Mouse (Mus musculus) forebrain, embryonic 12.5 days (tissue): ENCODE measurements at regions not wholly inside any gene's neighbourhood (a gene's known extent, or its start where the extent isn't known, plus 50 kb on each side); places are given as distances from the start of the nearest gene placed in this dataset.

Experiments
- ATAC-seq: fragments of 200-750 bp; cut with Nextera tagmentation; 2 replicates; pipeline ENCODE4 v1.8.0; 2017; ENCODE audit warnings: moderate TSS enrichment; ENCODE audit not compliant: low FRiP score
- H3K27ac ChIP-seq: fragments of 300-500 bp; sonication (generic); 2 replicates; pipeline ENCODE4 v1.5.1; 2016; ENCODE audit warnings: mild to moderate bottlenecking
- H3K27me3 ChIP-seq: fragments of 300-500 bp; sonication (generic); 2 replicates; pipeline ENCODE4 v1.6.1; 2016; ENCODE audit warnings: mild to moderate bottlenecking
- H3K36me3 ChIP-seq: fragments of 300-500 bp; sonication (generic); replicated peaks from 2 replicates; pipeline ENCODE4 v1.6.1; 2016; ENCODE audit warnings: mild to moderate bottlenecking
- H3K4me1 ChIP-seq: fragments of 300-500 bp; sonication (generic); 2 replicates; pipeline ENCODE4 v1.6.1; 2016
- H3K4me2 ChIP-seq: fragments of 300-500 bp; sonication (generic); 2 replicates; pipeline ENCODE4 v1.6.1; 2016; ENCODE audit warnings: mild to moderate bottlenecking, moderate library complexity
- H3K4me3 ChIP-seq: fragments of 300-500 bp; sonication (generic); replicated peaks from 2 replicates; pipeline ENCODE4 v1.5.1; 2016; ENCODE audit warnings: mild to moderate bottlenecking
- H3K9ac ChIP-seq: fragments of 300-500 bp; sonication (generic); 2 replicates; pipeline ENCODE4 v1.6.1; 2016; ENCODE audit warnings: mild to moderate bottlenecking
- H3K9me3 ChIP-seq: fragments of 300-500 bp; sonication (generic); 2 replicates; pipeline ENCODE4 v1.6.1; 2016
- WGBS: fragments of 180-500 bp; shearing (Covaris S2); methylation state at CpG from one replicate; pipeline ENCODE4 v1.1.7; 2016; 5-methylcytosine and 5-hydroxymethylcytosine counted together

DNA sequence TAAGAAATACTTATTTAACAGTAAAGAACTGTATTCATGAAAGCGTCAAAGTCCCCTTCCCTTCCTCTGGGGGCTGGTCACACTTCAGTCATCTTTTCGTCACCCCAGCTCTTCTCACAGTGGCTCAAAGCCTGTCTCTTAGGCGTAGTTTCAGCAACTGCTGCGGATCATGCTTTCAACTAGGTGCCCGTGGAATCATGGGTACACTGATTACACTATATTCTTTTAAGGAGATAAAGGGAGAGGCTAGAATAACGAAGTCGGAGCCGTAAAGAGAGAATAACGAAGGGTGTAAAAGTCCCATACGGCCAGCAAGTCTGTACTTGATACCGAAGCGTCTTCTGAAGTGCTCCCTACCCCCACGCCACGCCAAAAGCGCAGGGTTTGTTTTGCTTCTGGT, 368.7 kb downstream of the Etnk1 start:
- Histone ChIP-seq H3K27me3 (no peaks in the 10 kb centered on the region), H3K27ac (no peak overlapping the region), H3K9me3 (no peaks in the 10 kb centered on the region), H3K9ac (no peak overlapping the region), H3K4me3 (no peak overlapping the region), H3K36me3 (no peaks in the 10 kb centered on the region), H3K4me1 (peaks cover 15% of the 10 kb centered on the region), H3K4me2 (no peak overlapping the region)
- WGBS = 77% methylated on average over 15 of the region's 15 CpGs
- no peak for ATAC-seq

DNA sequence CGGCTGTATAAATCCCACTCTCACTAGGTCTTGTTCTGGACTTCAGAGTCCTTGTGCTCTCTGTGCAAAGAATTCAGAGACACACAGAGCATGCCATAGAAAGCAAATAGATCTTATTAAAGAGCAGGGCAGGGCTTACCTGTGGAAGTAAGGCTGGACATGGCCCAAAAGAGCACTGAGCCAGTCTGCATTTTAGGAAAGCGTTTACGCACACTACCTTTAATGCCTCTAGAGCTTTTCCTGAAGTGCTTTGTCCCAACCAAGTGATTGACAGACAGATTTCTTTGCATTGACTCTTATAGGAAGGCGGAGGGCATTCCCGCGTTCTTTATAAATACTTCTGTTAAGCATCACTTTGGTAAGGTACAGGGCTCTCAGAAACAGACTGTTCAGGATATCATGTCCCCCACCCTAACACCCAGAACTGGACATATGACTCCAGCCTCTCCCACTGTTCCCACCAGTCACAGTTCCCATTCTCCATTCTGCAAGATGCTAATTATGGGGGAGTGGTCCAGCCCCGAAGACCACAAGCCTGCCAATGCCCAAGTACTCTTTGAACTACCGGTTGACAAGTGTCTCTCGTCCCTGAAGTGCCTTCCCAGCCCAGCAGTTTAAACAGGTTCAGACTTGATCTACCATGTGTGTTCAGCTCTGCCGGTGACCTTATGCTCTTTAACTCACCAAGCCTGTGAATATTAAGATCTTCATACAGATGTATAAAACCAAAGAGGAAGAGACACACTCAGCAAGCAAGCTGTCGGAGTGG, 369.7 kb downstream of the Etnk1 start:
- H3K4me2 ChIP-seq = no peak overlapping the region
- H3K27ac ChIP-seq = no peak overlapping the region
- no peak for ATAC-seq
- H3K4me3 ChIP-seq = no peak overlapping the region
- H3K27me3 ChIP-seq = no peaks in the 10 kb centered on the region
- no peaks in the 10 kb centered on the region for H3K36me3 ChIP-seq
- H3K9ac ChIP-seq = no peak overlapping the region
- peaks cover 5% of the 10 kb centered on the region for H3K4me1 ChIP-seq
- 83% methylated on average over 11 of the region's 11 CpGs for WGBS
- H3K9me3 ChIP-seq = no peaks in the 10 kb centered on the region

DNA sequence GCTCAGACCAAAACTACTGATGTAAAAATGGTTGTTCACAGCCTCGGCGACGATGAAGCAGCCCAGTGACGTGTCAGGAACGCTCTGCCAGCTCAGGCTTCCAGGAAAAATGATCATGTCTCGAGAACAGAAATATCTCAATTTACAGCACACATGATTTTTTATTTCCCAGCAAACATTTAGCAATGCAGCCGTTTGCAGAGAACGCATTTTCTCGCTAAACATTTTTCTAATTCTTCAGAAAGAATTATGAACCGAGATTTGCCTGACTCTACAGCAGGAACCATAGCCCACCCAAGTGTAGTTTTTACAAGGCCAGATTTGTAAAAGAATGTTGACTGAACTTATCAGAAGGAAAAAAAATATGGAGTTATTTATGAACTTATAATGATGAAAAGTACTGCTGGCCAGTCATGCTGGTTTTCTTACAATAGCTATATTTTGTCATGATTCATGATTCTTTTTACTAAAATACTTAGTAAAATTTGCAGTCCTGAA, 380.4 kb downstream of the Etnk1 start:
- Histone ChIP-seq H3K4me3 (no peak overlapping the region), H3K4me1 (no peaks in the 10 kb centered on the region), H3K9me3 (no peaks in the 10 kb centered on the region), H3K36me3 (no peaks in the 10 kb centered on the region), H3K4me2 (no peak overlapping the region), H3K9ac (no peak overlapping the region), H3K27ac (no peak overlapping the region), H3K27me3 (no peaks in the 10 kb centered on the region)
- 93% methylated on average over 10 of the region's 10 CpGs for WGBS
- ATAC-seq = no peak

DNA sequence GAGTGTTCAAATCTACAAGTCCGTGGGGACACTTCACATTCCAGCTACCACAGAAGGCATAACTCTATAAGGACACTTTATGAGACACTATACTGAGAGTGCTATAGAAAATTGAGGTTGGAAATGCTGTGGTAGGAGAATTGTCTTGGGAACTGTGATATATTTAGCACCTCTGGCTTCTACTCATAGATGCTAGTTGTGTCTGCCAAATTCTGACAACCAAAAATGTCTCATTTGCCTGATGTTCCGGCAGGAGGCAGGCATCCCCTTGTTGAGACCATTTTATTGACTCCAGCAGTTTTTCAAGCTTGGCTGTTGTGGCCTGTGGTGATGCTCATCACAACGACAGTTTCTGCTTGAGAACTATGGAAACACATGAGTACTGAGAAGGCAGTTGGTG, 387.9 kb downstream of the Etnk1 start:
- no peaks in the 10 kb centered on the region for H3K4me1 ChIP-seq
- H3K9me3 ChIP-seq = no peaks in the 10 kb centered on the region
- no peak for ATAC-seq
- no peaks in the 10 kb centered on the region for H3K36me3 ChIP-seq
- H3K9ac ChIP-seq = no peak overlapping the region
- H3K4me3 ChIP-seq = no peak overlapping the region
- H3K4me2 ChIP-seq = no peak overlapping the region
- 91% methylated on average over 3 of the region's 3 CpGs for WGBS
- no peak overlapping the region for H3K27ac ChIP-seq
- no peaks in the 10 kb centered on the region for H3K27me3 ChIP-seq

DNA sequence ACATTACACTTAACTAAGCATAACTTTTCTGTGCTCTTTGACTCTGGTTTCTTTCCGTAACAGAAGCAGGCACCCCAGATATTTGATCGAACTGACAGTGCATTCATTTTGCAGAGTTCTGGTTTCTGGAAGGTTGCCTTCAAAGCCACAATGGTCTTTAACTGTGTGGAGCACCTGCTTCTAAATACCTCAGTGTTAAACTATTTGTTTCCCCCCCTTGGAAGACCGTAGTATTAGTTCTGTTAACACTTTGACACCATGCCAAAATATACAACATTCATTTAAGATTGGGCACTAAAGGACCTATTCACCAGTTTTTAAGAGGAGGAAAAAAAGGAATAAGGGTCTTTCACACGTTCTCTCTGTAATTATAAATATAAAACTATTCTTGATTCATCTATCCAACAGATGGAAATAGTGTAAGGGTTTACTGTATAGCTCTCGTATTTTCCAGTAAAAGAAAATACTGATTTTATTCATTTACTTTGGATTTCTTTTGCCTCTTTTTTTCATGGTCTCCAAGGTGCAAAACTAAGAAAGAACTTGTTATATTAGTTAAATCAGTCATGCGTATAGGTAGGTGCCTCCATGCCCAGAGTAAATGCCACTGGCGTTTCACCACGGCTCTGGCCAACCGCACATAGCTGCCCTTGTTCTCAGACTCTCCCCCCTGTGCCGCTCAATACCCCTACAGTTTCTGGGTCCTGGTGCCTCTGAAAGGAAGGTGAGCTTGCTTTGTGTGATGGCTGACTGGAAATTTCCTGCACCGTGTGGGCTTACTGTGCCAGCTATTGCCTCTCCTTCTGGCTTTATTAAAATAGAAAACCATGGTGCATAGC, 391.2 kb downstream of the Etnk1 start:
- ATAC-seq = no peak
- Histone ChIP-seq H3K4me1 (no peaks in the 10 kb centered on the region), H3K36me3 (no peaks in the 10 kb centered on the region), H3K9me3 (no peaks in the 10 kb centered on the region), H3K27me3 (no peaks in the 10 kb centered on the region), H3K4me3 (no peak overlapping the region), H3K27ac (no peak overlapping the region), H3K4me2 (no peak overlapping the region), H3K9ac (no peak overlapping the region)
- 76% methylated on average over 11 of the region's 11 CpGs for WGBS

DNA sequence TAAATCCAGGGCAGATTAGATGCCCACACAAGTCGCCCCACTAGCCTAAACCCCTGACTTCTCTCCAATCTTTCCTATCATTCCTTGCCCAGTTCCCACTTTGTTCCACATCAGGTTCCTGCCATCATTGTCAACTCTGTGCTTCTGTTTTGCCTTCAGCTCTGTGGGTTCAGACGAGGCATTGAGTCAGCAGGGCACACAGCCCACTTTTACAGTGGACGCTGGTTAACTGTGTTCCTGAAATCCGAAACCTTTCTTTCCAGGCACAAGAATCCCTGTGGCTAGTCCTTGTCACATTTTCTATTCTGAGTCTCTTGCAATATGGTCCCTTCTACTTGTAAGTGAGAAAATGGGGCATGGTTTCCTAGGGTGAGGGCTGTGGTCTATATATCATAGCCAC, 392.3 kb downstream of the Etnk1 start:
- Histone ChIP-seq H3K9ac (no peak overlapping the region), H3K4me2 (no peak overlapping the region), H3K4me3 (no peak overlapping the region), H3K27me3 (no peaks in the 10 kb centered on the region), H3K9me3 (no peaks in the 10 kb centered on the region), H3K4me1 (no peaks in the 10 kb centered on the region), H3K36me3 (no peaks in the 10 kb centered on the region), H3K27ac (no peak overlapping the region)
- WGBS = 70% methylated on average over 4 of the region's 4 CpGs
- no peak for ATAC-seq

DNA sequence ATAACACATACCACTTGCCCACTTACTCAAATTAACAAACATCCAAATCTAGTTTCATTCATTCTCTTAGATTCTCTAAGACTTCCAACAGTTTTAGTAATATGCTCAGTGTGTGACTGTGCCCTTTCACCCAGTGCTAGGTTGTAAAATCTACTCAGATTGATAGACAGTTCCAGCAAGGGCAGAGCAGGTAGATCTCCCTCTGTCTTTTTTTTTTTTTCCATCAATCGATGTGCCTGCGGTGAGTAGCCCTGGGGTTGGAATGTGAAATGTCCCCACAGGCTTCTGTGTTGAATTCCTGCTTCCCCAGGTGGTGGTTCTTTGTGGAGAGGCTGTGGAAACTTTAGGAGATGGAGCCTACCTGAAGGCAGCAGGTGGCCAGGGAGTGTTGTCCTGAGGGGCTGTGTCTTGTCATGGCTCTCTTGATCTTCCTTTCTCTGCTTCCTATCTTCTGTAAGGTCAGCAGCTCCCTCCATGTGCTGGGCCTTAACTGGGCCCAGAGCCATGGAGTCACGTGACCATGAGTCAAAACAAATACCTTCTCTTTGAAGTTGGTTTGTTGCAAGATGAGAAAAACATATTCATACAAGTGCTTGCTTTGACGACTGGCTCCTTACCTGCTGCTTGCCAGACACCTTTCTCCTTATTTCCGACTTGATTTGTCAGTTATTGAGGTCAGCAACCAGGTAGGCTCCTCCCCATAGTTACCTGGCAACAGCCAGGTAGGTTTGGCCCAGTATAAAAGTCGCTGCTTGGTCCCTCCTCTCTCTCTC, 394.5 kb downstream of the Etnk1 start:
- H3K27me3 ChIP-seq = no peaks in the 10 kb centered on the region
- no peak overlapping the region for H3K27ac ChIP-seq
- no peak overlapping the region for H3K4me3 ChIP-seq
- no peaks in the 10 kb centered on the region for H3K36me3 ChIP-seq
- WGBS = 79% methylated on average over 6 of the region's 6 CpGs
- no peak overlapping the region for H3K4me2 ChIP-seq
- no peaks in the 10 kb centered on the region for H3K9me3 ChIP-seq
- ATAC-seq = no peak
- no peak overlapping the region for H3K9ac ChIP-seq
- no peaks in the 10 kb centered on the region for H3K4me1 ChIP-seq

DNA sequence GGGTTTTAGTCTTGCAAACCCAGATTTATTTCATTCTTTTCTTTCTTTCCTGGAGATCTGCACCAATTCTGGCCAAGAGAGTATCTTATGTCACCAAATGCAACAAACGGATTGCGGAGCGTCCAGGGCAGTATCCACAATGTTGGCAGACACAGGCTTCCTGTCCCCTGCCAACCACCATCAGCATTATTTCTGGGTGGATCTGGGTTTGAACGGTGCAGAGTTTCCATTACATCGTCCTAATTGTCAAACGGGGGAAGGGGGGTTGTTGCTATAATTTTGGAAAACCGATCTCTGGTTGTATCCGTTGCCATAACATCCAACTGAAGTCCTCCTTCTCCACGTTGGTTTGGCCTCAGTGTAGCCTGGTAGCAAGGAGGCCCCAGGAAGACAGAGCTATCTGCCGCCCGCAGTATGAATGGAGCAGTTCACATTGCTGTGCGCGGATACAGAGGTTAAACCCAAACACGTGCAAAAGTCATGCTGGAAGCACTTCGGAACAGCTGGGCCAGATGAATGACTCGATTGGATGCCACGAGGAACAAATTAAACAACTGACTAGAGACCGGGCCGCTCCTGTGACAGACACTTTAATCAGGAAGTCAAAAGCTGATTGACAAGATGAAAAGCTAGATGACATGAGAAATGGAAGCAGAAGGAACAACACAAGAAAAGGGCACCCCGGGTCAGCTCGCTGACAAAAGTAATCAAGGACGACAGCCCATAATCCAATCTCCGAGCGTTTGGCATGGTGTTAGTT, 404.5 kb downstream of the Etnk1 start:
- no peaks in the 10 kb centered on the region for H3K27me3 ChIP-seq
- H3K4me3 ChIP-seq = no peak overlapping the region
- H3K27ac ChIP-seq = no peak overlapping the region
- H3K4me2 ChIP-seq = no peak overlapping the region
- no peak for ATAC-seq
- H3K9ac ChIP-seq = no peak overlapping the region
- H3K9me3 ChIP-seq = no peaks in the 10 kb centered on the region
- WGBS = 76% methylated on average over 24 of the region's 24 CpGs
- H3K4me1 ChIP-seq = no peaks in the 10 kb centered on the region
- H3K36me3 ChIP-seq = no peaks in the 10 kb centered on the region

DNA sequence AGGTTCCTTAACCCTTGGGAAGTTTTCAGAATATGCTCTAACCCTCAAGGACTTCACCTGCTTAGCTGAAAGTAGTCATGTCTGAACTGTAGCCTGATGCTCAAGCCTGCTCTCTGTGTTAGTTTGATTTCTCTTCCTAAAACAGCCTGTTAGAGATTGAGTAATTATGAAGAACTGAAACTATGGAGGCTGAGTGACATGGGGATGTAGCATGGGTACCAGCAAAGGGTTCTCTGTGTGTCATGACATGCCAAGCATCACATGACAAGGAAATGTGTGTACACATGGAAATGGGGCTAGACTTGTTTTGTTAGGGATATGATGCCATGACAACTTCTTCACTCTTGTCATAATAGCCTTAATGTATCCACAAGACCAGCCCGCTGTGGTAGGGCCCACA, 412.2 kb downstream of the Etnk1 start:
- H3K9me3 ChIP-seq = no peaks in the 10 kb centered on the region
- WGBS = 92% methylated on average over 1 of the region's 1 CpGs
- no peak overlapping the region for H3K4me3 ChIP-seq
- H3K36me3 ChIP-seq = no peaks in the 10 kb centered on the region
- no peak overlapping the region for H3K4me2 ChIP-seq
- H3K4me1 ChIP-seq = no peaks in the 10 kb centered on the region
- no peak for ATAC-seq
- H3K27me3 ChIP-seq = no peaks in the 10 kb centered on the region; the same call in 1 of the 2 replicates
- H3K9ac ChIP-seq = no peak overlapping the region
- no peak overlapping the region for H3K27ac ChIP-seq

DNA sequence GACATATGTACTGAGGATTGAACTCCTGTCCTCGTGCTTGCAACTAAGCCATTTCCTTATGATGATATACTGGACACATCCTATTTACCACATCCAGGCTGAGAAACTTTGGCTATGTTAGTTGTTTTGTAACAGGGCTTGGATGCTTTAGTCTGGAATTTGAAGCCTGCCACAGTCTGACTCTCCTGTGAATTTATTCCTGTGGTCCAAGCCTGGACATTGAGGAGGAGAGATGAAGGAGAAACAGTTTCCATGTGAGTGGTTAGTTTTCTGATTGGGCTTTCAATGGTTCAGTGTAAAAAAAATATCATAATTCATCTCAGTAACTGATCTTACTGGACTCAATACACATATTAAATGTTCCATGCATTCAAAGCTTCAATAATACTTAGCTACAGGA, 422.6 kb downstream of the Etnk1 start:
- H3K4me3 ChIP-seq = no peak overlapping the region
- no peaks in the 10 kb centered on the region for H3K9me3 ChIP-seq
- WGBS = 73% methylated on average over 1 of the region's 1 CpGs
- no peak overlapping the region for H3K4me2 ChIP-seq
- no peak overlapping the region for H3K9ac ChIP-seq
- H3K4me1 ChIP-seq = no peaks in the 10 kb centered on the region
- no peak overlapping the region for H3K27ac ChIP-seq
- no peaks in the 10 kb centered on the region for H3K36me3 ChIP-seq
- H3K27me3 ChIP-seq = no peaks in the 10 kb centered on the region
- ATAC-seq = no peak

DNA sequence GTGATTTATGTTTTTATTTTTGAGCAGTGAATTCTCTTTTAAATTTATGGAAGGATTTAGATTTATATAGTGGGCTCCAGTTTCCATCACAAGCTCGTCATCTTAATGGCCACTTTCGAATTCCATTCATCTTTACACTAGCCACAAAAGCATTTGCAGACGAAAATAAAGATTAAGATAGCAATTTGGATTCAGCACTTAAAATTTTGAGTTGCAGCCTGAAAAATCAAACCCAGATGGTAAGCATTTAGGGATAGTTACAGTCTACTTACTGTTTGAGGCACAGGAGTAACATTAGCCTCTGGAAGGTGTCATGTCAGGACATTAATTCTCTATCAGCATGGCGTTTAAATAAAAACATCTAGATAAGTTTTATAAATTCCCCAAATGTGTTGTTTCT, 423.2 kb downstream of the Etnk1 start:
- ATAC-seq = no peak
- no peak overlapping the region for H3K9ac ChIP-seq
- no peaks in the 10 kb centered on the region for H3K4me1 ChIP-seq
- no peaks in the 10 kb centered on the region for H3K36me3 ChIP-seq
- 84% methylated on average over 4 of the region's 4 CpGs for WGBS
- H3K27me3 ChIP-seq = no peaks in the 10 kb centered on the region
- no peak overlapping the region for H3K4me3 ChIP-seq
- no peaks in the 10 kb centered on the region for H3K9me3 ChIP-seq
- no peak overlapping the region for H3K27ac ChIP-seq
- no peak overlapping the region for H3K4me2 ChIP-seq

DNA sequence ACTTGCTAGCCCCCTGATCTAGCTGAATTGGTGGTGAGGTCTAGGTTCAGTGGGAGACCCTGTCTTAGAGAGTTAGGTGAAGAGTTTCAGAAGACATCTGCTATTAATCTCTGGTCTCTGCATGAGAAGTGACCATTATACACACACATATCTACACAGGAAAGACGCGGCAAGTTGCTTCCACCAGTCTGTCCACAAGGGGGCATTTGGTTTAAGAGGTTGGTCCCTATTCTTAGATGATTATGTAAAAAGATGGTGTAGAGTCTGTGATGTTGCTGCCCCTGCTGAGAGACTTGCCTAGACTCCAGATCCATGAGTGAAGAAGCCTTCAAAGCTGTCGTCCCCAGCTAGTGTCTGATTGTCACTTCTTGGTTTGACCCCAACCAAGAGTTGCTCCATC, 425.5 kb downstream of the Etnk1 start:
- ATAC-seq = no peak
- no peak overlapping the region for H3K4me3 ChIP-seq
- H3K9me3 ChIP-seq = no peaks in the 10 kb centered on the region
- H3K4me2 ChIP-seq = no peak overlapping the region
- no peaks in the 10 kb centered on the region for H3K27me3 ChIP-seq
- no peaks in the 10 kb centered on the region for H3K36me3 ChIP-seq
- no peak overlapping the region for H3K27ac ChIP-seq
- 90% methylated on average over 3 of the region's 3 CpGs for WGBS
- H3K4me1 ChIP-seq = no peaks in the 10 kb centered on the region
- H3K9ac ChIP-seq = no peak overlapping the region
